Mouse (Mus musculus): ENCODE data around the gene Cdh18.

Gene Cdh18

GRCm38 (mm10) chr15:23455344-23455743, 906.5 kb downstream of the Cdh18 start:
- no peak for DNase-seq (ENCODE audit: low read depth)

GRCm38 (mm10) chr15:23457401-23457800, 908.6 kb downstream of the Cdh18 start:
- no peak for DNase-seq (ENCODE audit: low read depth)

GRCm38 (mm10) chr15:23470527-23471475, 922.0 kb downstream of the Cdh18 start:
- no peak for DNase-seq (ENCODE audit: low read depth)

- DNase-seq (ENCODE audit: low read depth): peak; percentile 1
Measured at GRCm38 (mm10) chr15:23486306-23486705, 937.5 kb downstream of the Cdh18 start.

- DNase-seq (ENCODE audit: low read depth): no peak
Measured at GRCm38 (mm10) chr15:23506480-23506879, 957.7 kb downstream of the Cdh18 start.

GRCm38 (mm10) chr15:23509694-23510093, 960.9 kb downstream of the Cdh18 start:
- DNase-seq (ENCODE audit: low read depth): no peak

- DNase-seq (ENCODE audit: low read depth): no peak
Measured at GRCm38 (mm10) chr15:23515786-23516185, 967.0 kb downstream of the Cdh18 start.

- no peak for DNase-seq (ENCODE audit: low read depth)
Measured at GRCm38 (mm10) chr15:23518079-23518478, 969.3 kb downstream of the Cdh18 start.
